Mouse (Mus musculus) urinary bladder, postnatal 25 days (tissue): ENCODE measurements around the gene Bag6.

Source experiments
- DNase-seq: peaks from one replicate; pipeline ENCODE4 v3.0.0; 2022; ENCODE audit warnings: low spot score

The Bag6 gene

DNA sequence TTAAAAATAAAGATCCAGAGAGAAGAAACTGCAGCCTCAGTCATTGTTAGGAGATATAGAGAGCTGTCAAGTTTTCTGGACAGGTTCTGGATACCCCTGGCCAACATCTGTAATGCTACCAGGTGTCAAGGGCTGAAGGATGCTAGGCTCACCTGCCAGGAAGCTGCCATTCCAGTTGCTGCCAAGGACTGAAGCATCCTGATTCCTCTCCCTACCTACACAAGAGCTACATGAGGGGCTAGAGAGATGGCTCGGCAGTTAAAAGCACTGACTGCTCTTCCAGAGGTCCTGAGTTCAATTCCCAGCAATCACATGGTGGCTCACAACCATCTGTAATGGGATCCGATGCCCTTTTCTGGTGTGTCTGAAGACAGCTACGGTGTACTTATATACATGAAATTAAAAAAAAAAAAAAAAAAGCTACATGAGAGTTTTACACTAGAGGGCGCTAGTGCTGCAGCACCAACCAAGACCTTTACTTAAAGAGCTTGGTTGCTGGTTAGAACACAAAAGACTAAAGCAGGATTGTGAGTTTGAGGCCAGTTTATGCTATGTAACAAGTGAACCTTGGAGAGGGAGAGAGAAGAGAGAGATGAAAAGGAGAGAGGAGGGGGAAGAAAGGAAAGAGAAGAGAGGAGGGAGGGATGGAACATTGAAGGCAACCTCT is 33.7 kb downstream of the Bag6 start:
- DNase-seq = no peak

DNA sequence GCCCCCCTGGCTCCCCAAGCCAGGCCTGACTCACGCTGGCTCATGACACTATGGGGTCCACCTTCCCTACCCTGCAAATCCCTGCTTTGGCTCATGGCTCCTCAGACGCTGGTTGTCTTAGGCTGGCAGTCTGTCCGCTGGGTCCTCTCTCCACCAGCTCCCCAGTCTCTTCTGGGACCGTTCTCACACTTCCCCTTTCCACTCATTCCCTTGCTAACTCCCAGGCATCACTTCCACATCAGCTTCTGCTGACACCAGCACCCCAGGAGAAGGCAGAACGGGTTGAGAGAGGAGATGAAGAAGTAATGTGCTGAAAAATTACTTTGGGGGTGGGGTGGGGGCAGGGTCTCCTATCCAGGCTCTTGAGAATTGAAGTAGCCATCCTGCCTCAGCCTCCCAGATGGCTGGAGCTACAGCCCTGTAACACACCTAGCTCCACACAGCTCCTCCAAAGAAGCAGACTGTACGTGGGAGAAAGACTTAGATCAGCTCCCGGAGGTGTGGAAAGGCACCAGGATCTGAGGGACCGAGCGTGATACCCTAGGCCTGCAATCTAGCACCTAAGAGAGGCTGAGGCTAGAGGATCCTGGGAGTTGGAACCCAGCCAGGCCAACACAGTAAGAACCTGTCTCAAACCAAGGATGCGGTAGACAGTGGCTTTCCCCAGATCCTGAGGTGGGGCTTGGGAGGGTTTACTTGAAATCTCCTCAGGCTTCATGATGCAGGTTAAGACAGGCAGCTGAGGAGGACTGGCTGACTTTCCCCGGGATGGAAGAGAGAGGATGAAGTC is 37.7 kb downstream of the Bag6 start:
- DNase-seq = no peak

- DNase-seq = no peak
These were observed 38.4 kb downstream of the Bag6 start for GRCm38 (mm10) chr17:35173329-35173728.

DNA sequence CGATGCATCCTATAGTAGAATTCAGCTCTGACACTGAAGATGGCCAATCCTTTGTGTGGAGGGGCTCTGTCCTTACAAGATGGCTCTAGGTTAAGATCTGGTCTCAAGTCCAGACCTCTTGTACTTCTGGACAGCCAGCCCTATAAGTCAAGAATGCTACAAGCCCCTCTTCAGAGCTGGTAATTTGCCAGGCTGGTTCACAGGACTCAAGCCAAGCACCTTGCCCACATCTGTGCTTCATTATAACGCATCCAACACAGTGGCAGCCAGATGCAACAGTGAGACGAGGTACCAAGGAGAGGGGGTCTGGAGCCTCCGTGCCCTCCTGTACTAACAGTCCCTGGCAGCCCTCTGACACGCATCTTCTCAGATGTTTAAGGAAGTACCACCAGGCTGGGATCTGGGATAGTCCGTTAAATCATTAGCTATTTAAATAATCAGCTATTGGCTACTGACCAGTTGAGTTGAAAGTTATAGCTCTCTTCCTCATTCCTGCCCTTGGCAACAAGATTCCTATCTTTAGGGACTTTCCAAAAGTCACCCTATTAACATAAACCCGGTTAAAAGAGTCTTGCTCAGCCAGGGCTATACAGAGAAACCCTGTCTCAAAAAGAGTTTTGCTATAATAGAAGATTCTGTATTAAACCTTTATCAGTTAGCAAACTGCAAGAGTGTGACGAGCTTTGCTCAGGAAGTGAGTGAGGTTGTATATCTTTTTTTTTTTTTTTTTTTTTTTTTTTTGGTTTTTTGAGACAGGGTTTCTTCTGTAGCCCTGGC is 39.4 kb downstream of the Bag6 start:
- no peak for DNase-seq

DNA sequence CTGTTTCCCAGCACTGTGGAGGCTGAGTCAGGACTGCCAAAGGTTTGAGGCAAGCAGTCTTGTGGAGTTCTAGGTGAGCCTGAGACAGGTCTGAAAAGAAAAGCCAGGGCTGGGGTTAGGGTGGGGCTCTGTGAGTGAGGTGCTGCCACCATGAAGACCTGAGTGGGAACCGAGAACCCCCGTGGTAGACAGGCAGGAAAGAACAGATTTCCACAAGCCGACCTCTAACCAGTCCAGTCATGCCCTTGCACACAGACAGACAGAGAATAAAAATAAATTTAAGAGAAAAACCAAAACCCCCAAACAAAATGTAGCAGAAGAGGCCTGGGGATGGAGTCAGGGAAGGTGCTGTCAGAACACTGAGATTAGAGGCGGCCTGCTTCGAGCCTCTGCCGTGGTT is 40.4 kb downstream of the Bag6 start:
- no peak for DNase-seq

DNA sequence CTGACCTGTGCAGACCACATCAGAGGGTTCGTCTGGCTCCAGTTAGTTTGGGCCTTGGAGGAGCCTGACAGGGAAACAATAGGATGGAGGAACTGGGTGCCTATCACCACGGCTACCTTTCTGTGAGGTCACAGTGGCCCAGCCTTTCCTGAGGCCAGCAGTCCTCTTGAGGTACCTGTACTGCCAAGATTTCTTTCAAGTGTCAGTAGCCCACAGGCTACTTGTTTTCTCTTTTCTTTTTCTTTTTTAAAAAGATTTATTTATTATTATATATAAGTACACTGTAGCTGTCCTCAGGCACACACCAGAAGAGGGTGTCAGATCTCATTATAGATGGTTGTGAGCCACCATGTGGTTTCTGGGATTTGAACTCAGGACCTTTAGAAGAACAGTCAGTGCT is 41.0 kb downstream of the Bag6 start, which contains the start of gene Aif1:
Gene Aif1 (minus strand): TSS at position 101 of the 400 bp plus-strand sequence.
- DNase-seq = no peak

- peak; percentile 78 for DNase-seq
These were observed 43.5 kb downstream of the Bag6 start for GRCm38 (mm10) chr17:35178528-35178927.

DNA sequence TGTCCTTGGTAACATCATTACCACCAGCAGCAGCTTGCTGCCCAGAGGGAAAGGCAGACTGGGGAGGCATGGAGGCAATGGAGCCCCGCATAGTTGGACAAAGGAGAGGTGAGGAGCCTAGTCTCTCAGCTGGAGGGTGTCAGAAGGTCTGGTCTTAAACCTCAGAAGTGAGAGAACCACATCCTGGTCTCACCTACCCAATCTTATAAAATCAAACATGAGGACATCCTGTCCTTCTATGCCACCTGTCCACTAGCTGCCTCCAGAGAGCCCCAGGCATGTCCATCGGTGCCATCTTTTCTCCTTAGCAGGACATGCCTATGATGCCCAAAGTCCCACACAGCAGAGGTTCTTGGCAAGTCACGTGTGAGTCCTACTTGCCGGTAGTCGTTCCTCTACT is 45.1 kb downstream of the Bag6 start:
- no peak for DNase-seq

- peak; percentile 64 for DNase-seq
These were observed 50.9 kb downstream of the Bag6 start for GRCm38 (mm10) chr17:35185639-35186611.

DNA sequence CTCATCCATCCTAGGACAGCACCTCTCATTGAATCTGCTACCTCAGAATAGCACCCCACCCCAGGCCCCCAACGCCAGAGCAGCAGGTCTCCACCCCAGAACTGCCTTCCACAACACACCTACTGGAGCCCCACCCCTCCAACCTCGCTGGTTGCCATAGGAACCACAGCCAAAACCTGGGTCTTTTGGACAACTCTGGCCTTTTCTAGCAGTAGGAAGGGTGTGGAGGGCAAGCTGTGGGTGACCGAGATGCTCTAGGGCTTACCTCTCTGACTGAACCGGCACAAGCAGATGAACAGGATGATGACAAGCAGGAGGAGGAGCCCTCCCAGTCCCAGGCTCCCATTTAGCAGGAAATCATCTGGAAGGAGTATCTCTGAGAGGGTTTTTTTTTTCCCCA is 51.7 kb downstream of the Bag6 start:
- DNase-seq = no peak

DNA sequence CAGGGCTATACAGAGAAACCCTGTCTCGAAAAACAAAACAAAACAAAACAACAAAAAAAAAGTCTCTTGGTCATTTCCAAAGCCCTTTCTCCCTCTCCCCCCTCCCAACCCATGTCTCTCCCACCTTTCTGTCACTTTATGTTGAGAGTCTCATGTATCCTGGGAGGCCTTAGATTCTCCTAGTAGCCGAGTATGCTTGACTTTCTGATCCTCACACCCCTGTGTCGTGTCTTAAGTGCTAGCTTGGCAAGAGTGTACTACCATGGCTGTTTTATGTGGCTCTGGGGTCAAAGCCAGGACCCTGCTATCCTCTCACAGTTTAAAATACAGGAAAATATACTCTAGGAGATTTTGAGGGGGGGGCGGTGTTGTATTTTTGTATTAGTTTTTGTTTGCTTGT is 52.4 kb downstream of the Bag6 start:
- DNase-seq = no peak

- DNase-seq = no peak
These were observed 53.1 kb downstream of the Bag6 start, which contains the start of gene Lst1 for GRCm38 (mm10) chr17:35187959-35188610. TSS of gene Lst1 (minus strand) at chr17:35188439.

DNA sequence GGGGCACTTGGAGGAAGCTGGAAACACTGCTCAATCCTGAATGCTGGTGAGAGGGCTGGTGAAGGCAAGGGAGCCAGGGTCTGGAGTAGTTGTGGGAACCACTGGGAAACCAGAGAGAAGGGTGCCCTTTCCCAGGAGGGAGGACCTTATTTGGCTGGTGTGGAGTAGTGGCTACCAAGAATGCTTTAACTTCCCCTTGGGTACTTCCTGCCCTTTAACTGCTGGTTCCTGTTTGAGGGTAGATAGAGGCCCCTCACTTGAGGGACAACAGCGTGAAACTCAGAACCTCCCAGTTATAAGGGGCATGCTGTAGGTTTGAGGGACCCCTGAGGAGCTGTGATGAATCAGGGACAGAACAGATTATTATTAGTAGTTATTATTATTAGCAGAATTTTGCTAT is 54.2 kb downstream of the Bag6 start:
- no peak for DNase-seq

DNA sequence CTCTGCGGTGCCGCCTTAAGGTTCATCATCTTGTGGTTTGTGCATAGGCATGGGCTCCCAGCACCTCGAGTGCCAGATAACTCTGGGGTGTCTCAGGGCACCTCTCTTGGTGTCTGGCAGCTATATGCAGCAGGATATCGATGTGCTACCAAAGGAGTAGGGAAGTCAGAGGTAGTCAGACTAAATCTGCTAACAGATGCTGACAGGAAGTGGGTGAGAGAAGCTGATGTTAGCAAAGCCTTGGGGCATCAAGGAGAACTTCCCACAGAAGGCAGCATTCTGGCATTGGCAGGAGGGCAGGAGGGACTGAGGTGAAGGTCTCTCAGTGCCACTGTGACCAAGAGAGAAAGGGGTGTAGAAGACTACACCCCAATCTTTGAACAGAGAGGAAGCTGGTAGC is 55.1 kb downstream of the Bag6 start:
- no peak for DNase-seq

GRCm38 (mm10) chr17:35191723-35192122 is 56.7 kb downstream of the Bag6 start:
- DNase-seq = no peak

- DNase-seq = no peak
These were observed 57.9 kb downstream of the Bag6 start for GRCm38 (mm10) chr17:35192924-35193323.

DNA sequence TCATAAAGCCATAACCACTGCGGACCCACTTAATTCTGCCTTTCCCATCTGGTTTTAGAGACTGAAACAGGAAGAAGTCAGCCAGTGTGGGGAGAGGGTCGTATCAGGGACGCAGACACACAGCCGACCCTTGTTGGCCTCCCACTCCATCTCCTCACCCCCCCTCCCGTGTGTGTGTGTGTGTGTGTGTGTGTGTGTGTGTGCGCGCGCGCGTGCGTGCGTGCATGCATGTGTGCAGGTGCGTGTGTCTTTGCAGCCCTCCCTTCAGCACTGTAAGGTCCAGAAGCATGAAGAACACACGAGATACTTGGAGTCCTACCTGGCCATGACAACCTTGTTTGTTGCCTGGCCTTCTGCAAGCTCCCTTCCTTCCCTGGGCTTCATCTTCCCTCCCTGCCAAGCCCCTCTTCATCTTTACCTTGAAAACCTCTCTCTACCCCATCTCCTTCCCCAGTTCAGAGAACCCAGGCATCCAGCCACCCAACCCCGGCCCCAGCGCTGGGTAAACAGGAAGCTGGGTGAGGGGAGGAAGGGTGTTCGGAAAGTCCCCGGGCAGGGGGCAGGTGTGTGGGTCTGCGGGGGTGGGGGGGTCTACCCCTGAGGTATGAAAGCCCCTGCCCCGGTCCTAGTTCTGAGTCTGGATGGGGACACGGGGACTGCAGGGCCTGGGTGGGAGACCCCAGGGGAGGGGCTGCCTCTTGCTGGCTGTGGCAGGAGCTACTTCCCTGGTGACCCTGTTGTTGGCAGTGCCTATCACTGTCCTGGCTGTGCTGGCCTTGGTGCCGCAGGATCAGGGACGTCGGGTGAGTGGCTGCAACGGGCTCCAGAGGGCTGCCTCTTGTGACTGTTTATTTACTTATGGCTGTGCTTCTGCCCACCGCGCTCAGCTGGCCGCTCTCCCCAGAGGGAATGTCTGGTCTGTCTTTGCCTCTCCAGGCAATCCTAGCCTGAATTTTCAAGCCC is 59.2 kb downstream of the Bag6 start, which contains the start of gene Ltb:
Gene Ltb (plus strand): TSS at position 559 of the 963 bp plus-strand sequence.
- DNase-seq = no peak

DNA sequence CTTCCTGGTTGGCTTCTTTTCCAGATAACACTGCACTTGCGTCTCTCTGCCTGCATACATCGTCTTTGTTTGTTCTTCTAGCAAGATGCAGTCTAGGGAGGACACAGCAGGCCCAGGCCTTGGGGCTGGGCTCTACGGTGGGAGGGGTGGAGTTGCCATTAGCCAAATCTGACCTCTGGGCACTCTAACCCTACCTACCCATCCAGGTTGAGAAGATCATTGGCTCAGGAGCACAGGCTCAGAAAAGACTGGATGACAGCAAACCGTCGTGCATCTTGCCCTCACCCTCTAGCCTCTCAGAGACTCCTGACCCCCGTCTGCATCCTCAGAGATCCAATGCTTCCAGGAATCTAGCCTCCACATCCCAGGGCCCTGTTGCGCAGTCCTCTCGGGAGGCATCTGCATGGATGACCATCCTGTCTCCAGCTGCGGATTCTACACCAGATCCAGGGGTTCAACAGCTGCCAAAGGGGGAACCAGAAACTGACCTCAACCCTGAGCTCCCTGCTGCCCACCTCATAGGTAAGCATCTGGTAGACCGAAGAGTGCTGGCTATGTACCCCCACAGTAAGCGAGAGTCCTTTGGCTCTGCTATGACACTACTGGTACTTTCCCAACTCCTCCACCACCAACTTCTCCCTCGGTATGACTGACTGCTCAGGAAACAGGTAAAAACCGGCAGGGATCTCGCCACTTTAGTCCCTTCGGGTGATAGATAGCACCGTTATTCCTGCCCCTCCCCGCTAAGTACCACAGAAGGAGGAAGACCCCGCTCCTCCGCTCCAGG is 60.1 kb downstream of the Bag6 start:
- no peak for DNase-seq
